Mouse (Mus musculus): ENCODE measurements around the gene Ly75. TPM values are rescaled to one million over a fixed set of nuclear protein-coding genes. Genes with fewer than 3 reads are reported as not detected.

The Ly75 gene
- polyA plus RNA-seq, 1 experiment from 2014 or later = 2.3 TPM

DNA sequence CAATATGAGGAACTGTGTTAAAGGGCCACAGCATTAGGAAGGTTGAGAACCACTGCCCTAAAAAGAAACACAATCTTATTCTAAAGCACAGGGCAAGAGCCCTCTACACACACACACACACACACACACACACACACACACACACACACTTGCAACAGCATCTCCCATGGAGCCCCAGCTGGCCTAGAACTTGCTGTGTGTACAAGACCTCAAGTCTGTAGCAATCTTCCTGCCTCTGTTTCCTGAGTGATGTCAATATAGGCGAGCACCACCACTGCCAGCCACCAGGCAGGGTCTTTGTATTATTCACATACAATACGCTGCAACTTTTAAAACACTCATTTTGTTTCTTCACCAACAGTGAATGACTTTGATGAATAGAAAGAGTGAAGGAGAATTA, 24.3 kb upstream of the Ly75 start:
- DNase-seq (ENCODE audit: low spot score, missing footprints) (no peak), ATAC-seq (ENCODE audit: low FRiP score) (no peak)
- Histone ChIP-seq H3K9ac (ENCODE audit: low read length) (no peak overlapping the region), H3K4me3 (ENCODE audit: low read depth, low read length) (no peak overlapping the region), H3K4me2 (no peak overlapping the region), H3K4me1 (ENCODE audit: control insufficient read depth, insufficient read depth, low read length) (no peaks in the 10 kb centered on the region), H3K9me3 (ENCODE audit: control insufficient read depth, low read length) (no peaks in the 10 kb centered on the region), H3K27me3 (ENCODE audit: control insufficient read depth, insufficient read depth, low read length) (no peaks in the 10 kb centered on the region), H3K27ac (ENCODE audit: low read depth, low read length) (no peak overlapping the region), H3K36me3 (ENCODE audit: control insufficient read depth, insufficient read depth, low read length) (no peaks in the 10 kb centered on the region)
- WGBS = 91% methylated on average over 2 of the region's 2 CpGs

DNA sequence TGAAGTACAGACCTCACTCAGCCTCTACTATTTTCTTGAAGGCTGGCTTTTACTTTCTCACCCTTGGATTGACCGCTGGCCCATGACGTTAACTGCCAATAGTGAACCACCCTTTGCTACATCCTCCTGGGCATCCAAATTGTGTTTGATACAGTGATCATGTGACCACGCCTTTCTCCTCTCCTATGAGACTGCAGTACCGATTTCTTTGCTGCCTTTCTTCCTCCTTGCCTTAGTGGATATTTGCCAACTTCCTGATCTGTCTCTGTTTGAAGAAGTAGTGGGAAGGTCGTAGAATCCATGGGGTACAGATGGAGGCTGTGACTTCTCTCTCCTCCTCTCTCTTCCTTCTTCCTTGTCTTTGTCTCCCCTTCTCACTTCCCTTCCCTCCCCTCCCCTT, 22.3 kb upstream of the Ly75 start:
- ATAC-seq (ENCODE audit: low FRiP score) = no peak

DNA sequence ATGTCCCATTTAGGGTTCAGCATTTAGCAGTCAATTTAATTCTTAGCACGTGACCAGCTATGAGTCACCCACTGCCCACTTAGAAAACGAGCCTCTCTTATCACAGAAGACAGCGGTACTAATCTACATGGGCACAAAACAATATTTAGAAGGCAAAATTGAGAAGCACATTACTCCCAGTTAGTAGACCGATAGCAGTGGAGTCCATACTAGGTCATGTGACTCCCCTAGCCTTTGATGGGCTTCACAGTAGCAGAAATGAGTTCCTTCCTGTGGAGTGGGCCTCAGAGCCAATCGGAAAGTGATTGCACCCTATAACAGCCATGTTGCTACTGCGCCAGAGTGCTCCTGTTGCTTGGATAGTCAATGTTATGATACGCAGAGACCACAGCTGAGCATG, 21.7 kb upstream of the Ly75 start:
- H3K9ac ChIP-seq (ENCODE audit: low read length) = no peak overlapping the region
- no peaks in the 10 kb centered on the region for H3K4me1 ChIP-seq (ENCODE audit: control insufficient read depth, insufficient read depth, low read length)
- H3K4me2 ChIP-seq = no peak overlapping the region
- WGBS = 94% methylated on average over 7 of the region's 7 CpGs
- no peak overlapping the region for H3K4me3 ChIP-seq (ENCODE audit: low read depth, low read length)
- H3K27ac ChIP-seq (ENCODE audit: low read depth, low read length) = no peak overlapping the region
- H3K27me3 ChIP-seq (ENCODE audit: control insufficient read depth, insufficient read depth, low read length) = no peaks in the 10 kb centered on the region
- DNase-seq (ENCODE audit: low spot score, missing footprints) (no peak), ATAC-seq (ENCODE audit: low FRiP score) (no peak)
- H3K36me3 ChIP-seq (ENCODE audit: control insufficient read depth, insufficient read depth, low read length) = no peaks in the 10 kb centered on the region
- H3K9me3 ChIP-seq (ENCODE audit: control insufficient read depth, low read length) = no peaks in the 10 kb centered on the region

More for the DNA sequence above, 22.3 kb upstream of the Ly75 start:
- H3K27ac ChIP-seq (ENCODE audit: low read depth, low read length) = no peak overlapping the region
- H3K4me2 ChIP-seq = no peak overlapping the region
- 91% methylated on average over 5 of the region's 5 CpGs for WGBS
- H3K36me3 ChIP-seq (ENCODE audit: control insufficient read depth, insufficient read depth, low read length) = no peaks in the 10 kb centered on the region
- no peak overlapping the region for H3K4me3 ChIP-seq (ENCODE audit: low read depth, low read length)
- no peaks in the 10 kb centered on the region for H3K9me3 ChIP-seq (ENCODE audit: control insufficient read depth, low read length)
- H3K4me1 ChIP-seq (ENCODE audit: control insufficient read depth, insufficient read depth, low read length) = no peaks in the 10 kb centered on the region
- no peak for DNase-seq (ENCODE audit: low spot score, missing footprints)
- no peaks in the 10 kb centered on the region for H3K27me3 ChIP-seq (ENCODE audit: control insufficient read depth, insufficient read depth, low read length)
- no peak overlapping the region for H3K9ac ChIP-seq (ENCODE audit: low read length)

DNA sequence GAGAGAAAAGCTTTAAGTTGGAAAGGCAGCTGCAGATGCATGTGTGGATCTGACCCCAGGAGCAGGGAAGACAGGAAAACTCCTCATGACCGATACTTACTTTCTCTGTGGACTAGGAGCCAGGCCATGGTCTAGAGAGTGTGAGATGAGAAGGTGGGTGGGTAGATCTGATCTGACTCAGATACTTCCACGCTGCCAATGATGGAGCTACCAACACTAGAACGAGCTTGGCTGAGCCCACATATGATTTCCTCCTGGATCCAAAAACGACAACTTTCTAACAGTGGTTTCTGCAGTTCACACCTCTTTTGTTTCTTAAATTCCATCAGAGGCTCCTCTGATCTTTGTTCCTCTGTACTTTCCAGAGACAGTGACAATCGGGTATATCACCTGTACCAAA, 18.6 kb upstream of the Ly75 start:
- Histone ChIP-seq H3K9ac (ENCODE audit: low read length) (no peak overlapping the region), H3K9me3 (ENCODE audit: control insufficient read depth, low read length) (no peaks in the 10 kb centered on the region; the same call in 1 of the 2 replicates), H3K4me2 (no peak overlapping the region), H3K36me3 (ENCODE audit: control insufficient read depth, insufficient read depth, low read length) (no peaks in the 10 kb centered on the region), H3K4me3 (ENCODE audit: low read depth, low read length) (no peak overlapping the region), H3K27ac (ENCODE audit: low read depth, low read length) (no peak overlapping the region), H3K4me1 (ENCODE audit: control insufficient read depth, insufficient read depth, low read length) (no peaks in the 10 kb centered on the region), H3K27me3 (ENCODE audit: control insufficient read depth, insufficient read depth, low read length) (no peaks in the 10 kb centered on the region)
- 79% methylated on average over 5 of the region's 5 CpGs for WGBS
- ATAC-seq (ENCODE audit: low FRiP score) (no peak), DNase-seq (ENCODE audit: low spot score, missing footprints) (peak; percentile 60)

DNA sequence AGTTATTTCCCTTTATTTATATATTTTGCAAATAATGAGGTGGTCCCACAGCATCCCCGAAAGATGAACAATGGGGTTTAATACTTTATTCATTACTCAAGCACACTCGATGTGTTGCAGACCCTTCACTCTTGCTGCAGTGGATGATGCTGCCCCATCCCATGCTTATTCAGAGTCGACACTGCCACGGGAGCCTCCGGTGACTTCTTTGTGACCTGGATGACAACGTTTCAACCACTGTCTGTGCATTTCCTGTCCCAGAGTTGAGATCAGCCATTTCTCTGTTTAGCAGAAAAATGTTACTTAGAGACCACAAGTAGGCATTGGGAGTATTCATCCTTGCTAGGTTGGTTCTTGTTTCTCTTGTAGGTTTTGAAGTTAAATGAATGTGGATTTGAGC, 10.7 kb upstream of the Ly75 start:
- H3K27ac ChIP-seq (ENCODE audit: low read depth, low read length) = no peak overlapping the region
- no peaks in the 10 kb centered on the region for H3K4me1 ChIP-seq (ENCODE audit: control insufficient read depth, insufficient read depth, low read length)
- no peak for ATAC-seq (ENCODE audit: low FRiP score)
- no peak overlapping the region for H3K9ac ChIP-seq (ENCODE audit: low read length)
- H3K4me2 ChIP-seq = no peak overlapping the region
- DNase-seq (ENCODE audit: low spot score, missing footprints) = no peak
- no peaks in the 10 kb centered on the region for H3K27me3 ChIP-seq (ENCODE audit: control insufficient read depth, insufficient read depth, low read length)
- 78% methylated on average over 6 of the region's 6 CpGs for WGBS
- no peaks in the 10 kb centered on the region; the same call in 1 of the 2 replicates for H3K9me3 ChIP-seq (ENCODE audit: control insufficient read depth, low read length)
- no peaks in the 10 kb centered on the region for H3K36me3 ChIP-seq (ENCODE audit: control insufficient read depth, insufficient read depth, low read length)
- H3K4me3 ChIP-seq (ENCODE audit: low read depth, low read length) = no peak overlapping the region

DNA sequence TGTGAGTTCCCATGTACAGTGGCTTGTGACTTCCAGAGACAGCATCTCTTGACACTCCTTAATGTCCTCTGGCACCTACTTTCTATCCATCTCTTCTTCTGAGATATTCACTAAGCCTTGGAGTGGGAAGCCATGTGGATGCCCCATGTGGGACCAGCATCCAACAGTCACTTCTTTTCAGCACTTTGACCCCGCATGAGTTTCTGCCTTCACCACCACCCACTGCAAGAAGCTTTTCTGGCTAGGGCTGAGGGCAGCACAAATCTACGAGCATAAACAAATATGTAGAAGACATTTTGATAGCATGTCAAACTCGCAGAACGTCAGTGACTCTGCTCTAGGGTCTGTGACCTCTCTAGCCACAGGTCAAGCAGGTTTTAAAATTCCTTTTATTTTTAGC, 9.2 kb upstream of the Ly75 start:
- Histone ChIP-seq H3K36me3 (ENCODE audit: control insufficient read depth, insufficient read depth, low read length) (no peaks in the 10 kb centered on the region), H3K9me3 (ENCODE audit: control insufficient read depth, low read length) (no peaks in the 10 kb centered on the region), H3K4me2 (no peak overlapping the region), H3K4me1 (ENCODE audit: control insufficient read depth, insufficient read depth, low read length) (no peaks in the 10 kb centered on the region), H3K27me3 (ENCODE audit: control insufficient read depth, insufficient read depth, low read length) (no peaks in the 10 kb centered on the region), H3K4me3 (ENCODE audit: low read depth, low read length) (no peak overlapping the region), H3K27ac (ENCODE audit: low read depth, low read length) (no peak overlapping the region), H3K9ac (ENCODE audit: low read length) (no peak overlapping the region)
- WGBS = 93% methylated on average over 4 of the region's 4 CpGs
- ATAC-seq (ENCODE audit: low FRiP score) = no peak
- no peak for DNase-seq (ENCODE audit: low spot score, missing footprints)

DNA sequence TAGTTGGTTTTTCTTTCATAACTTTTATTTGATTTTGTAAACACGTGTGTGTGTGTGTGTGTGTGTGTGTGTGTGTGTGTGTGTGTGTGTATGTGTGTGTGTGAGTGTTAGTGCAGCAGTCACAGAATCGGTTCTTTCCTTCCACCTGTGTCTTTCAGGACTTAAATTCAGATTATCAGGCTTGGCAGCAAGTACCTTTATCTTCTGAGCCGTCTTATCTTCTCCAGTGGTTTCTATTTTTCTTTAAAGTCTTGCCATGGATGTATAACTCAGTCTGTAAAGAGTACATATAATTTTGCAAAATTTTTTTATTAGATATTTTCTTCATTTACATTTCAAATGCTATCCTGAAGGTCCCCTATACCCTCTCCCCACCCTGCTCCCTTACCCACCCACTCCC, 4.3 kb upstream of the Ly75 start:
- WGBS = 77% methylated on average over 3 of the region's 3 CpGs
- Histone ChIP-seq H3K27ac (ENCODE audit: low read depth, low read length) (no peak overlapping the region), H3K27me3 (ENCODE audit: control insufficient read depth, insufficient read depth, low read length) (peaks cover 3% of the 10 kb centered on the region), H3K9me3 (ENCODE audit: control insufficient read depth, low read length) (no peaks in the 10 kb centered on the region), H3K4me3 (ENCODE audit: low read depth, low read length) (no peak overlapping the region), H3K9ac (ENCODE audit: low read length) (no peak overlapping the region), H3K4me1 (ENCODE audit: control insufficient read depth, insufficient read depth, low read length) (peaks cover 2% of the 10 kb centered on the region), H3K36me3 (ENCODE audit: control insufficient read depth, insufficient read depth, low read length) (no peaks in the 10 kb centered on the region), H3K4me2 (no peak overlapping the region)
- DNase-seq (ENCODE audit: low spot score, missing footprints) (no peak), ATAC-seq (ENCODE audit: low FRiP score) (no peak)

DNA sequence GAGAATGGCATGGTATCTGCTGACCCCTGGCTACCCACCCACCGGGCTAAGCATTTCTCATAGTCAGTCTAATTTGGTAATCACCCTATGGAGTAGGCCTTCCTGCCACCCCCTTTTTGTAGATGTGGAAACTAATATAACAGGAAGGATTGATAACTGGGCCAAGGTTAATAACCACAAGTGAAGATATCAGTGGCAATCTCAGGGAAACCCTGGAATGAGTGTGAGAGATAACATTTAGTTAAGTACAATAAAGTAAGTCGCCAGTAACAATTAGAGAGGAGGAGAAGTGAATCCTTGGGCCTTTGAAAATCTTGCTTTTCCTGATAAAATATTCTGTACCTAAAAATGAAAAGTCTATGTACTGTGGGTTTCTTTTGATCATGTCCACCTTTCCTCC, 3.7 kb upstream of the Ly75 start:
- Histone ChIP-seq H3K4me1 (ENCODE audit: control insufficient read depth, insufficient read depth, low read length) (peaks cover 2% of the 10 kb centered on the region), H3K9ac (ENCODE audit: low read length) (no peak overlapping the region), H3K4me3 (ENCODE audit: low read depth, low read length) (no peak overlapping the region), H3K27me3 (ENCODE audit: control insufficient read depth, insufficient read depth, low read length) (peaks cover 7% of the 10 kb centered on the region), H3K4me2 (no peak overlapping the region), H3K36me3 (ENCODE audit: control insufficient read depth, insufficient read depth, low read length) (no peaks in the 10 kb centered on the region), H3K27ac (ENCODE audit: low read depth, low read length) (no peak overlapping the region), H3K9me3 (ENCODE audit: control insufficient read depth, low read length) (no peaks in the 10 kb centered on the region)
- no peak for ATAC-seq (ENCODE audit: low FRiP score)
- DNase-seq (ENCODE audit: low spot score, missing footprints) = no peak
- WGBS = 87% methylated on average over 2 of the region's 2 CpGs

DNA sequence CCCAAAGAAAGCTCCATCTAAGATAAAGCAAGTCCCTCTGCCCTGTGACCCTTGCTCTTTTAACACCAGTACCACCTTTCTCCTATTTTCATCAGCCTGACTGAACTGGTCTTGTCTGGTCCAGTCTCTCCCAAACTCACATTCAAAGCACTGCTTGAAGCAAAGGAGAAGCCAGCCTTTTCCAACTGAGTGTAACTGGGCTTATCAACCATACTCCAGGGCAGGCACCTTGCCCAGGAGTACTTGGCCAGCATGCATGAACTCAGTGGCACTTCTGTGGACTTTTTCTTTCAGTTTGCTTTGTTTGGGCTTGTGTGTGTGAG, 1.6 kb upstream of the Ly75 start:
- H3K4me3 ChIP-seq (ENCODE audit: low read depth, low read length) = no peak overlapping the region
- DNase-seq (ENCODE audit: low spot score, missing footprints) (peak; percentile 85), ATAC-seq (ENCODE audit: low FRiP score) (no peak)
- no peaks in the 10 kb centered on the region for H3K36me3 ChIP-seq (ENCODE audit: control insufficient read depth, insufficient read depth, low read length)
- H3K4me1 ChIP-seq (ENCODE audit: control insufficient read depth, insufficient read depth, low read length) = peaks cover 2% of the 10 kb centered on the region
- H3K27me3 ChIP-seq (ENCODE audit: control insufficient read depth, insufficient read depth, low read length) = peaks cover 7% of the 10 kb centered on the region
- no peak overlapping the region for H3K9ac ChIP-seq (ENCODE audit: low read length)
- H3K27ac ChIP-seq (ENCODE audit: low read depth, low read length) = no peak overlapping the region
- no peaks in the 10 kb centered on the region for H3K9me3 ChIP-seq (ENCODE audit: control insufficient read depth, low read length)
- H3K4me2 ChIP-seq = no peak overlapping the region

Measured in midbrain, embryonic 11.5 days (tissue).